Mouse (Mus musculus): ENCODE data around the gene Icam5.

DNA sequence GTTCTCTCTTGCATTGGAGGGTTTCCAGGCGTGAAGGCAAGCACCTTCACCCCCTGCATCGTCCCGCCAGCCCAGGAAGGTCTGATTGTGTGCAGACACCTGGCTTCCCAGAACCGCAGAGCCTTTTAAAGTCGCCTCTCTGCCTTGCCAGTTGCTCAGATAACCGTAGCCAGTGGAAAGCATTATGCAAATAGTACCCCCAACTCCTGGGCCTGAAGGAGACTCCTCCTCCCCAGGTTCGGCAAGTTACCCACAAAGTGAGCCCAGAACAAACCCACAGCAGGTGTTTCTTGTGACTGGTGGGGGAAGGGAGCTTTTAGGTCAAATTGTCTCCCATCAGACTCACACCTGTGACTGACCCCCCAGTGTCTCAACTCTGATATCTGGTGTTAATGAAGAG is 43.9 kb upstream of the Icam5 start:
- TF ChIP-seq CTCF (IDR thresholded peaks at IDR 0.05; ENCODE audit: extremely low read depth, insufficient read depth, insufficient read length, insufficient replicate concordance) (no peak), POLR2A (IDR thresholded peaks at IDR 0.05; ENCODE audit: low read depth, low read length) (no peak)

Data from spleen, adult 2 months (tissue).